Mouse (Mus musculus) bone marrow, adult 2 months (tissue): ENCODE results near the gene Azin2.

ENCODE experiments used
- CTCF ChIP-seq: fragments of 200-500 bp; IDR thresholded peaks from 2 replicates; pipeline ENCODE4 v1.5.1; 2011; ENCODE audit warnings: low read length, control low read depth; ENCODE audit not compliant: control insufficient read depth, insufficient read depth
- POLR2A ChIP-seq: fragments of 200-500 bp; IDR thresholded peaks from 2 replicates; pipeline ENCODE4 v1.6.1; 2011; ENCODE audit warnings: low read depth, mild to moderate bottlenecking, control low read depth, low read length, borderline replicate concordance; ENCODE audit not compliant: control insufficient read depth

DNA sequence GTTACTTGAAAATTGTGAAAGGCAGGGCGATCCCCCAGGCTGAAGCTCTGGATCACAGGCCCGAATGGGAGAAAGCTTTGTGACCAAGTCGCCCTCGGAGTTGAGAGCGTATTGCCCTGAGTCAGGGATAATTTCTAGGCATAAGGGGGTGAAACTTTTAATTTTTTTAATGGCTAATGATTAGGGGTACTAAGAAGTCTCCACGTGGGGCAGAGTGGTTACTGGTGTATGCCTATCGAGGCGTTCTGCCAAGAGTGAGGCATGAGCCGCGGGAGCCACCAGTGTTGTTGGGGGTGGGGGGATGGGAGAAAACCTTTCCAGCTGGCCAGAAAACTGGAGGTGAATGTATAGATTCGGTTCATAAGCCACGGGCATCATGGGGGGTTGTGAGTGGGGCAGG, 31.4 kb upstream of the Azin2 start:
- TF ChIP-seq CTCF (no peak), POLR2A (no peak)
